Mouse (Mus musculus) cerebellum, adult 2 months (tissue): ENCODE measurements around the gene Chrm1. TPM values are rescaled to one million over a fixed set of nuclear protein-coding genes. Genes with fewer than 3 reads are reported as not detected.

ENCODE experiments used
- DNase-seq, 2 experiments: peaks; one replicate each; pipeline ENCODE4 v3.0.0; 2021
- H3K27ac ChIP-seq: fragments of 200-500 bp; 2 replicates; pipeline ENCODE4 v1.5.1; 2012; ENCODE audit warnings: low read length, control low read depth, inconsistent platforms; ENCODE audit not compliant: insufficient read depth
- H3K27me3 ChIP-seq: fragments of 200-500 bp; 2 replicates; pipeline ENCODE4 v1.6.1; 2012; ENCODE audit warnings: inconsistent platforms, mild to moderate bottlenecking, low read length, moderate library complexity; ENCODE audit not compliant: control insufficient read depth, insufficient read depth
- H3K4me1 ChIP-seq: fragments of 200-500 bp; 2 replicates; pipeline ENCODE4 v1.6.1; 2011; ENCODE audit warnings: low read length; ENCODE audit not compliant: control insufficient read depth, insufficient read depth
- H3K4me3 ChIP-seq: fragments of 200-500 bp; replicated peaks from 2 replicates; pipeline ENCODE3; 2011; ENCODE audit warnings: mild to moderate bottlenecking, low read depth, low read length, control low read depth; ENCODE audit not compliant: insufficient read depth
- CTCF ChIP-seq: fragments of 200-500 bp; IDR thresholded peaks from 2 replicates; pipeline ENCODE4 v1.5.1; 2011; ENCODE audit warnings: low read depth, mild to moderate bottlenecking, control low read depth, low read length, moderate library complexity, borderline replicate concordance; ENCODE audit not compliant: insufficient read depth
- POLR2A ChIP-seq: fragments of 200-500 bp; IDR thresholded peaks from 2 replicates; pipeline ENCODE4 v1.6.1; 2011; ENCODE audit warnings: low read length, control low read depth, borderline replicate concordance; ENCODE audit not compliant: insufficient read depth
- WGBS: fragments of 180-500 bp; shearing (Covaris S2); methylation state at CpG from one replicate; pipeline ENCODE4 v1.1.7; 2018; 5-methylcytosine and 5-hydroxymethylcytosine counted together
- polyA plus RNA-seq: library from polyadenylated mRNA; depleted of rRNA; stranded (reverse); fragments of >200 nt; gene quantifications from 2 replicates; pipeline ENCODE4 v1.2.3, GENCODE M21; 2012

Chrm1 gene
- polyA plus RNA-seq, 1 experiment, result 0.88 TPM

- no peaks in the 10 kb centered on the region for H3K27me3 ChIP-seq
- DNase-seq, result no peak
- no peak overlapping the region for H3K27ac ChIP-seq
- no peak overlapping the region for H3K4me3 ChIP-seq
- WGBS, result 66% methylated on average over 5 of the region's 5 CpGs
- peaks cover 5% of the 10 kb centered on the region for H3K4me1 ChIP-seq
- no peak for TF ChIP-seq POLR2A
- TF ChIP-seq CTCF, result no peak
These were observed 2.2 kb downstream of the Chrm1 start for GRCm38 (mm10) chr19:8665746-8666145.

GRCm38 (mm10) chr19:8672859-8673258, 9.3 kb downstream of the Chrm1 start:
- TF ChIP-seq POLR2A, result no peak
- TF ChIP-seq CTCF, result no peak
- WGBS, result 96% methylated on average over 3 of the region's 3 CpGs
- Histone ChIP-seq H3K27ac (no peak overlapping the region), H3K4me3 (no peak overlapping the region), H3K4me1 (no peaks in the 10 kb centered on the region), H3K27me3 (no peaks in the 10 kb centered on the region)
- DNase-seq, result no peak

- DNase-seq, result no peak
- Histone ChIP-seq H3K27ac (no peak overlapping the region), H3K4me1 (no peaks in the 10 kb centered on the region; the same call in 1 of the 2 replicates), H3K4me3 (no peak overlapping the region), H3K27me3 (no peaks in the 10 kb centered on the region)
- TF ChIP-seq CTCF (no peak), POLR2A (no peak)
- 70% methylated on average over 9 of the region's 9 CpGs for WGBS
These were observed 9.9 kb downstream of the Chrm1 start for GRCm38 (mm10) chr19:8673336-8674063.

GRCm38 (mm10) chr19:8679031-8679779, 15.6 kb downstream of the Chrm1 start:
- TF ChIP-seq CTCF, result no peak
- H3K4me1 ChIP-seq, result no peaks in the 10 kb centered on the region; the same call in 1 of the 2 replicates
- DNase-seq, result peak in 1 of 2 experiments; percentile 10
- no peak overlapping the region for H3K4me3 ChIP-seq
- 41% methylated on average over 18 of the region's 18 CpGs for WGBS
- H3K27ac ChIP-seq, result no peak overlapping the region
- no peaks in the 10 kb centered on the region for H3K27me3 ChIP-seq

- 91% methylated on average over 4 of the region's 4 CpGs for WGBS
- no peaks in the 10 kb centered on the region; the same call in 1 of the 2 replicates for H3K4me1 ChIP-seq
- no peak overlapping the region for H3K4me3 ChIP-seq
- H3K27me3 ChIP-seq, result no peaks in the 10 kb centered on the region
- TF ChIP-seq POLR2A (no peak), CTCF (no peak)
- DNase-seq, result no peak
- H3K27ac ChIP-seq, result no peak overlapping the region
These were observed 18.2 kb downstream of the Chrm1 start for GRCm38 (mm10) chr19:8681633-8682362.

- peak; percentile 49 to 51 for DNase-seq
- Histone ChIP-seq H3K4me3 (no peak overlapping the region), H3K27me3 (no peaks in the 10 kb centered on the region), H3K27ac (no peak overlapping the region), H3K4me1 (no peaks in the 10 kb centered on the region; the same call in 1 of the 2 replicates)
- TF ChIP-seq POLR2A (no peak), CTCF (peak; percentile 49; the same call in 1 of the 2 replicates)
- 3% methylated on average over 3 of the region's 3 CpGs for WGBS
These were observed 19.4 kb downstream of the Chrm1 start for GRCm38 (mm10) chr19:8682996-8683395.

GRCm38 (mm10) chr19:8683627-8684026, 20.0 kb downstream of the Chrm1 start:
- Histone ChIP-seq H3K27ac (no peak overlapping the region), H3K4me3 (no peak overlapping the region), H3K4me1 (no peaks in the 10 kb centered on the region), H3K27me3 (no peaks in the 10 kb centered on the region)
- DNase-seq, result no peak
- 65% methylated on average over 2 of the region's 2 CpGs for WGBS
- no peak for TF ChIP-seq CTCF
- TF ChIP-seq POLR2A, result no peak
